Mouse (Mus musculus): ENCODE measurements at regions not wholly inside any gene's neighbourhood (a gene's known extent, or its start where the extent isn't known, plus 50 kb on each side); places are given as distances from the start of the nearest gene placed in this dataset.

DNA sequence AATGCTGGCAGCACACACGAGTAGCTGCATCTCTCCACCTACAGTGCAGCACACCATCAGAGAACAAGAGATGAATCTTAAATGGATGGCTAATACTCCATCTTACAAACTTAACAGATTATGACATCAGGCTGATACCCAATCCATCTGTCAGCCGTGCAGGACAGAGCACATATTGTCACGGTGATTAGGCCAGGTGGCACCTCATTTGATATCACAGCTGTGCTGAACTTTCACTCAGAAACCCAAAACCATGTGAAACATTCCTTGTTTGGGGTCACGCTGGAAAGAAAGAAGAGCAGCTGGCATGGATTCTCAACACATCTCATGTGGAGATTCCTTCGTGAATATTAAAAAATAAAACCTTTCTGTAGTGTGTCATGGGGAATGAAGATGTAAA lies 911.4 kb upstream of the Adgrl2 start:
- Histone ChIP-seq H3K79me2 (replicated peaks; ENCODE audit: control insufficient read depth, extremely low read depth, insufficient read depth, poor library complexity, severe bottlenecking) (no peaks in the 10 kb centered on the region), H3K4me1 (ENCODE audit: control insufficient read depth in 1 of 2, insufficient read depth in 2 of 2) (no peaks in the 10 kb centered on the region), H3K4me3 (replicated peaks in 1 of 3; ENCODE audit: low read depth in 2 of 3, low read length in 2 of 3, poor library complexity in 1 of 3) (no peak overlapping the region), H3K27me3 (replicated peaks) (no peaks in the 10 kb centered on the region), H3K9ac (ENCODE audit: insufficient read depth, low read depth) (no peak overlapping the region), H3K36me3 (replicated peaks in 1 of 2; ENCODE audit: control insufficient read depth in 1 of 2, insufficient read depth in 1 of 2, low read length in 1 of 2) (no peaks in the 10 kb centered on the region), H3K27ac (ENCODE audit: insufficient read depth, low read depth) (no peak overlapping the region), H3K9me3 (replicated peaks; ENCODE audit: low read length) (no peaks in the 10 kb centered on the region), H3K4me2 (ENCODE audit: insufficient read depth, low read depth, poor library complexity, severe bottlenecking) (no peak overlapping the region)
- in situ Hi-C loops (cut with MboI; ENCODE audit: low pct_ligation_motif_present, low pct_unique_long_range_greater_than_20kb, low sequenced_read_pairs) (no loop called here), dilution Hi-C loops (cut with MboI; ENCODE audit: extremely low pct_ligation_motif_present, extremely low pct_unique_long_range_greater_than_20kb, low sequenced_read_pairs) (no loop called here)
- no peak for DNase-seq (ENCODE audit: extremely low read depth)
- TF ChIP-seq KAT2A (IDR thresholded peaks at IDR 0.05; ENCODE audit: insufficient replicate concordance, low read length), result no peak
- TF ChIP-seq MAX (IDR thresholded peaks at IDR 0.05; ENCODE audit: low read length), result no peak
- no peak for TF ChIP-seq HCFC1 (IDR thresholded peaks at IDR 0.05; ENCODE audit: low read depth, low read length)
- no peak for TF ChIP-seq ZC3H11A (IDR thresholded peaks at IDR 0.05; ENCODE audit: low read depth, low read length)
- no peak for TF ChIP-seq MEF2A (IDR thresholded peaks at IDR 0.05; ENCODE audit: borderline replicate concordance, low read depth, low read length)
- TF ChIP-seq PAX5 (IDR thresholded peaks at IDR 0.05; ENCODE audit: low read length), result no peak
- no peak for TF ChIP-seq RCOR1 (conservative IDR thresholded peaks at IDR 0.05; ENCODE audit: low read depth, low read length)

DNA sequence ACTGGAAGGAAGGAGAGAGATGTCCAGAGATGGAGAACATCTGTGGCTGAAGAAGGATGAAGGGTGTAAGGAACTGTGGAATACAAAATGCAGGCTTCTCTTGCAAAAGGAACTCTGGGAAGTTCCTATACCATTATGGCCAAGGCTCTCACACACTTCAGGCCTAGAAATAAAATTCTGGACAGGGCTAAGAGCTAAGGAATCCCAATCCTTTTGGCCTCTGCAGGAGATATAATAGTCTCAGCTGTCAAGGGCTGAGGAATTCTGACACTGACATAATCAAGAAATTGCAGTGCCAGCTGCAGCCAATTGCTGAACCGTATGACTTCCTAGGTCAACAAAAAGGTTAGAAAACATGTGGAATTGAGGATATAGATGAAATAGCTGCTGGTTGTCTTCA lies 886.2 kb upstream of the Adgrl2 start:
- in situ Hi-C loops (cut with MboI; ENCODE audit: low pct_ligation_motif_present, low pct_unique_long_range_greater_than_20kb, low sequenced_read_pairs), result no loop called here
- H3K9me3 ChIP-seq (replicated peaks; ENCODE audit: low read length), result no peaks in the 10 kb centered on the region
- no peaks in the 10 kb centered on the region for H3K4me1 ChIP-seq (ENCODE audit: control insufficient read depth in 1 of 2, insufficient read depth in 2 of 2)
- H3K4me3 ChIP-seq (replicated peaks in 1 of 3; ENCODE audit: low read depth in 2 of 3, low read length in 2 of 3, poor library complexity in 1 of 3), result no peak overlapping the region
- dilution Hi-C loops (cut with MboI; ENCODE audit: extremely low pct_ligation_motif_present, extremely low pct_unique_long_range_greater_than_20kb, low sequenced_read_pairs), result no loop called here
- no peak overlapping the region for H3K4me2 ChIP-seq (ENCODE audit: insufficient read depth, low read depth, poor library complexity, severe bottlenecking)
- DNase-seq (ENCODE audit: extremely low read depth), result no peak
- no peak overlapping the region for H3K9ac ChIP-seq (ENCODE audit: insufficient read depth, low read depth)
- H3K36me3 ChIP-seq (replicated peaks in 1 of 2; ENCODE audit: control insufficient read depth in 1 of 2, insufficient read depth in 1 of 2, low read length in 1 of 2), result no peaks in the 10 kb centered on the region
- no peaks in the 10 kb centered on the region for H3K27me3 ChIP-seq (replicated peaks)
- H3K79me2 ChIP-seq (replicated peaks; ENCODE audit: control insufficient read depth, extremely low read depth, insufficient read depth, poor library complexity, severe bottlenecking), result no peaks in the 10 kb centered on the region
- H3K27ac ChIP-seq (ENCODE audit: insufficient read depth, low read depth), result no peak overlapping the region
- TF ChIP-seq TBP (conservative IDR thresholded peaks at IDR 0.05; ENCODE audit: low read depth, low read length) (no peak), MYC (IDR thresholded peaks at IDR 0.05; ENCODE audit: low read depth, low read length) (no peak), NRF1 (IDR thresholded peaks at IDR 0.05; ENCODE audit: low read depth, low read length) (no peak), JUN (IDR thresholded peaks at IDR 0.05; ENCODE audit: insufficient read depth, low read depth, low read length) (no peak), UBTF (IDR thresholded peaks at IDR 0.05; ENCODE audit: low read depth, low read length) (no peak), SIN3A (IDR thresholded peaks at IDR 0.05; ENCODE audit: low read length) (no peak)

DNA sequence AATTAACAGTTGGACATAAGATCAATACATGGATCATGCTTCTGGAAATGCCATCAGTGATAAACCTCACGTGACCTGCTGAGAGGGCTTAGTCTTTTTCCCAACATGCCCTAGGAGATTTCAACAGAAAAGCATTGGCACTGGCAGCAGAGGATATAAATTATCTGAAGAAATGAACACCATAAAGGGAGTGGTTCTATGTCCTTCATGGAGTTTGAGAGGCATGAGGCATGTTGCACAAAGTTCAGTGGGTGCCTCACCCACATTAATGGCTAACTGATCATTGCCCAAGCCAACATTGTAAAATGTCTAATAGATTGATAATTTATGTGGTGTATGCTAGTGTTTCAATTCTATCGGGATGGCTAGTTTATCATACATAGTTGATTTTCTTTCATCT lies 875.6 kb upstream of the Adgrl2 start:
- TF ChIP-seq IRF4 (IDR thresholded peaks at IDR 0.05; ENCODE audit: low read depth, low read length) (no peak), E2F4 (IDR thresholded peaks at IDR 0.05; ENCODE audit: insufficient replicate concordance, low read depth, low read length) (no peak), ZC3H11A (IDR thresholded peaks at IDR 0.05; ENCODE audit: low read depth, low read length) (no peak), HCFC1 (IDR thresholded peaks at IDR 0.05; ENCODE audit: low read depth, low read length) (no peak), NRF1 (IDR thresholded peaks at IDR 0.05; ENCODE audit: low read depth, low read length) (no peak), CHD2 (IDR thresholded peaks at IDR 0.05; ENCODE audit: low read length) (no peak), MXI1 (IDR thresholded peaks at IDR 0.05; ENCODE audit: low read depth, low read length) (no peak), MAX (IDR thresholded peaks at IDR 0.05; ENCODE audit: low read length) (no peak), JUN (IDR thresholded peaks at IDR 0.05; ENCODE audit: insufficient read depth, low read depth, low read length) (no peak), ELF1 (IDR thresholded peaks at IDR 0.05; ENCODE audit: low read depth, low read length) (no peak), RCOR1 (conservative IDR thresholded peaks at IDR 0.05; ENCODE audit: low read depth, low read length) (no peak), PAX5 (IDR thresholded peaks at IDR 0.05; ENCODE audit: low read length) (no peak)
- in situ Hi-C loops (cut with MboI; ENCODE audit: low pct_ligation_motif_present, low pct_unique_long_range_greater_than_20kb, low sequenced_read_pairs) (no loop called here), dilution Hi-C loops (cut with MboI; ENCODE audit: extremely low pct_ligation_motif_present, extremely low pct_unique_long_range_greater_than_20kb, low sequenced_read_pairs) (no loop called here)

More for the DNA sequence above, 875.6 kb upstream of the Adgrl2 start:
- Histone ChIP-seq H3K4me1 (ENCODE audit: control insufficient read depth in 1 of 2, insufficient read depth in 2 of 2) (no peaks in the 10 kb centered on the region), H3K9me3 (replicated peaks; ENCODE audit: low read length) (no peaks in the 10 kb centered on the region), H3K4me2 (ENCODE audit: insufficient read depth, low read depth, poor library complexity, severe bottlenecking) (no peak overlapping the region), H3K36me3 (replicated peaks in 1 of 2; ENCODE audit: control insufficient read depth in 1 of 2, insufficient read depth in 1 of 2, low read length in 1 of 2) (no peaks in the 10 kb centered on the region), H3K9ac (ENCODE audit: insufficient read depth, low read depth) (no peak overlapping the region), H3K27me3 (replicated peaks) (no peaks in the 10 kb centered on the region), H3K4me3 (replicated peaks in 1 of 3; ENCODE audit: low read depth in 2 of 3, low read length in 2 of 3, poor library complexity in 1 of 3) (no peak overlapping the region), H3K79me2 (replicated peaks; ENCODE audit: control insufficient read depth, extremely low read depth, insufficient read depth, poor library complexity, severe bottlenecking) (no peaks in the 10 kb centered on the region), H3K27ac (ENCODE audit: insufficient read depth, low read depth) (no peak overlapping the region)
- DNase-seq (ENCODE audit: extremely low read depth), result no peak
